Mouse (Mus musculus) myocyte (in vitro differentiated cells): ENCODE results near the gene Spata5.

Source experiments
- CEBPB ChIP-seq: IDR thresholded peaks from 2 replicates; pipeline ENCODE4 v1.6.1; 2011; ENCODE audit warnings: mild to moderate bottlenecking, moderate library complexity; ENCODE audit not compliant: poor library complexity, insufficient read depth, severe bottlenecking
- E2F4 ChIP-seq: IDR thresholded peaks from one replicate; pipeline ENCODE4 v1.6.1; 2011; ENCODE audit warnings: mild to moderate bottlenecking, control low read depth, moderate library complexity; ENCODE audit not compliant: insufficient read depth
- MAX ChIP-seq: IDR thresholded peaks from one replicate; pipeline ENCODE4 v1.6.1; 2011; ENCODE audit warnings: low read depth, mild to moderate bottlenecking, control low read depth
- MYOD1 ChIP-seq, 3 experiments: IDR thresholded peaks; one replicate each; pipeline ENCODE4 v1.6.1; 2011; ENCODE audit warnings: control low read depth in 2 of 3, low read depth in 2 of 3, mild to moderate bottlenecking in 2 of 3, moderate library complexity in 1 of 3; ENCODE audit not compliant: insufficient read length in 2 of 3, control insufficient read depth in 1 of 3
- MYOG ChIP-seq, 3 experiments: IDR thresholded peaks; one replicate each; pipeline ENCODE4 v1.6.1; 2011; ENCODE audit warnings: control low read depth in 2 of 3, low read depth in 2 of 3, mild to moderate bottlenecking in 2 of 3; ENCODE audit not compliant: insufficient read length in 2 of 3, control insufficient read depth in 1 of 3, insufficient read depth in 1 of 3
- POLR2A ChIP-seq: IDR thresholded peaks from one replicate; pipeline ENCODE4 v1.6.1; 2011; ENCODE audit warnings: low read depth, mild to moderate bottlenecking, control low read depth, moderate library complexity; ENCODE audit not compliant: insufficient read length
- POLR2AphosphoS2 ChIP-seq: IDR thresholded peaks from one replicate; pipeline ENCODE4 v1.6.1; 2011; ENCODE audit warnings: low read depth, control low read depth; ENCODE audit not compliant: insufficient read length
- REST ChIP-seq: IDR thresholded peaks from one replicate; pipeline ENCODE4 v1.6.1; 2011; ENCODE audit warnings: mild to moderate bottlenecking, control low read depth, moderate library complexity; ENCODE audit not compliant: insufficient read depth, insufficient read length
- SRF ChIP-seq: IDR thresholded peaks from one replicate; pipeline ENCODE4 v1.6.1; 2011; ENCODE audit warnings: low read depth; ENCODE audit not compliant: control insufficient read depth, insufficient read length
- TCF12 ChIP-seq: IDR thresholded peaks from one replicate; pipeline ENCODE4 v1.6.1; 2011; ENCODE audit warnings: mild to moderate bottlenecking, control low read depth; ENCODE audit not compliant: poor library complexity, insufficient read depth, severe bottlenecking
- TCF3 ChIP-seq: IDR thresholded peaks from one replicate; pipeline ENCODE4 v1.6.1; 2011; ENCODE audit warnings: low read depth, control low read depth; ENCODE audit not compliant: insufficient read length
- USF1 ChIP-seq: IDR thresholded peaks from one replicate; pipeline ENCODE4 v1.6.1; 2011; ENCODE audit warnings: low read depth, mild to moderate bottlenecking, control low read depth, moderate library complexity

- TF ChIP-seq E2F4 (no peak), TCF12 (no peak), MYOG (IDR thresholded peaks at IDR 0.05; ENCODE audit: control insufficient read depth in 1 of 3, insufficient read depth in 1 of 3, insufficient read length in 2 of 3, low read depth in 2 of 3) (no peak), MAX (no peak), POLR2AphosphoS2 (no peak), CEBPB (no peak), POLR2A (no peak), MYOD1 (IDR thresholded peaks at IDR 0.05; ENCODE audit: control insufficient read depth in 1 of 3, insufficient read length in 2 of 3, low read depth in 2 of 3) (no peak), USF1 (no peak), REST (no peak), SRF (no peak), TCF3 (no peak)
Observed at GRCm38 (mm10) chr3:37604976-37605875, 185.5 kb downstream of the Spata5 start.
